Mouse (Mus musculus) T-helper 1 cell (primary cell): ENCODE measurements at regions not wholly inside any gene's neighbourhood (a gene's known extent, or its start where the extent isn't known, plus 50 kb on each side); places are given as distances from the start of the nearest gene placed in this dataset.
"Not testable (repeated sequence)": the region's sequence is repeated elsewhere in the genome, so short reads cannot be mapped to it uniquely, and the experiment has no call there.

Source experiments
- in situ Hi-C: fragments of 300-600 bp; cut with MboI, MseI; formaldehyde crosslinking; loops from one replicate; pipeline ENCODE4 v1.15.1; 2025; ENCODE audit warnings: high pct_unique_total_duplicates

GRCm38 (mm10) chr11:52460190-52460780, 64.1 kb downstream of the 9530068E07Rik start:
- in situ Hi-C loops = no loop called here

GRCm38 (mm10) chr11:52471128-52471527, 74.9 kb downstream of the 9530068E07Rik start:
- in situ Hi-C loops = not testable (repeated sequence)

GRCm38 (mm10) chr11:52480111-52480510, 83.9 kb downstream of the 9530068E07Rik start:
- in situ Hi-C loops = not testable (repeated sequence)

GRCm38 (mm10) chr11:52480694-52481093, 84.5 kb downstream of the 9530068E07Rik start:
- in situ Hi-C loops = not testable (repeated sequence)

- in situ Hi-C loops = not testable (repeated sequence)
Measured at GRCm38 (mm10) chr11:52483534-52483933, 87.3 kb downstream of the 9530068E07Rik start.

GRCm38 (mm10) chr11:52488538-52488937, 92.3 kb downstream of the 9530068E07Rik start:
- in situ Hi-C loops = not testable (repeated sequence)

GRCm38 (mm10) chr11:52493336-52493735, 97.1 kb downstream of the 9530068E07Rik start:
- in situ Hi-C loops = loop anchor here (10.0 kb wide), 1 partner anchor 319 kb away; no protein-coding TSS in a partner anchor

- in situ Hi-C loops = loop anchor here (10.0 kb wide), 1 partner anchor 322 kb away; no protein-coding TSS in a partner anchor
Measured at GRCm38 (mm10) chr11:52496908-52497307, 100.7 kb downstream of the 9530068E07Rik start.

GRCm38 (mm10) chr11:52502759-52503365, 106.6 kb downstream of the 9530068E07Rik start:
- in situ Hi-C loops = no loop called here

GRCm38 (mm10) chr11:52511831-52512297, 115.6 kb downstream of the 9530068E07Rik start:
- in situ Hi-C loops = no loop called here

GRCm38 (mm10) chr11:52517330-52517729, 121.1 kb downstream of the 9530068E07Rik start:
- in situ Hi-C loops = no loop called here

GRCm38 (mm10) chr11:52519877-52520276, 123.6 kb downstream of the 9530068E07Rik start:
- in situ Hi-C loops = no loop called here

GRCm38 (mm10) chr11:52521879-52522278, 125.7 kb downstream of the 9530068E07Rik start:
- in situ Hi-C loops = no loop called here

- in situ Hi-C loops = no loop called here
Measured at GRCm38 (mm10) chr11:52522384-52522783, 126.2 kb downstream of the 9530068E07Rik start.

GRCm38 (mm10) chr11:52523191-52523590, 127.0 kb downstream of the 9530068E07Rik start:
- in situ Hi-C loops = no loop called here

GRCm38 (mm10) chr11:52523671-52524070, 127.4 kb downstream of the 9530068E07Rik start:
- in situ Hi-C loops = no loop called here

- in situ Hi-C loops = no loop called here
Measured at GRCm38 (mm10) chr11:52525446-52525845, 129.2 kb downstream of the 9530068E07Rik start.

- in situ Hi-C loops = no loop called here
Measured at GRCm38 (mm10) chr11:52526306-52526705, 130.1 kb downstream of the 9530068E07Rik start.

GRCm38 (mm10) chr11:52533379-52533778, 137.2 kb downstream of the 9530068E07Rik start:
- in situ Hi-C loops = no loop called here

GRCm38 (mm10) chr11:52534586-52534985, 138.4 kb downstream of the 9530068E07Rik start:
- in situ Hi-C loops = no loop called here

GRCm38 (mm10) chr11:52536211-52536610, 140.0 kb downstream of the 9530068E07Rik start:
- in situ Hi-C loops = no loop called here

GRCm38 (mm10) chr11:52536841-52537240, 140.6 kb downstream of the 9530068E07Rik start:
- in situ Hi-C loops = no loop called here

GRCm38 (mm10) chr11:52537819-52538435, 141.7 kb downstream of the 9530068E07Rik start:
- in situ Hi-C loops = no loop called here
